8 mouse cellular contexts compared by ENCODE assay signal in the genomic region with DNA sequence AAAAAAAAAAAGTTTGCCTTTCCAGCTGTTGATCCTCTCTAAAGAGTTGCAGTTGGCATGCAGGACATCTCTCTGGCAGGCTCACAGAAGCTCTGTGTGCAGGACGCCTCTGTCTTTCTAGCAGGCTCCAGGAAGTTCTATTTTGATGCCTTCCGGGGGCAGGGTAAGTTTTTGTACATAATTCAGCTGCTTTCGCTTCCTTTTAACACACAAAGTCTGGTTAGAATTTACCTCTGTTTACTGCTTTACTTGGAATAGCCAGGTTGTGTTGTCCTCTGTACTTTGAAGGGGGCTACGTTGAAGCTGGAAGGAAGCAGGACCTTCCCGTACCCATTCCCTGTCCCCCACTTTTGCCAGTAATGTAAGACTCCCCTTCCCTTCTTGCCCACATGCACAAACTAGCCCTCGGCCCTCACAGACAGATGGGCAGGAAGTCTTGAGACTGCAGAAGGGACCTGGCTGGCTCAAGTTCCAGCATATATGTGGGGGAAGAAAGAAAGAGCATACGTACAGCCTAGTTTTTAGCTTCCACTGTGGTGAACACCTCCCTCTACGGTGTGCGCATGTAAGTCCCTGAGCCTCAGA.
DNase-seq lines count a peak whose midpoint lies in the region; TF ChIP-seq lines count a peak whose summit lies in the region.

No protein-coding gene starts in this region.

- WGBS in kidney, adult 2 months = 63% methylated on average over 9 of the region's 9 CpGs
- 22% methylated on average over 9 of the region's 9 CpGs for WGBS in thymus, adult 2 months

- peak; percentile 28 to 41 for DNase-seq in spleen, adult 18-20 months
- no peak for DNase-seq in spleen, adult 12 weeks (ENCODE audit: low spot score)
- DNase-seq in kidney, adult 2 months = peak; percentile 67
- DNase-seq in lung, postnatal 25 days (ENCODE audit: low spot score) = peak; percentile 52
- peak; percentile 39 for DNase-seq in thymus, adult 2 months
- no peak for DNase-seq in urinary bladder, adult 2 months (ENCODE audit: low spot score)
- no peak for DNase-seq in layer of hippocampus, adult 11-12 months (ENCODE audit: low spot score)
- no peak for DNase-seq in testis, postnatal 10 days (ENCODE audit: low spot score)

- H3K4me1 ChIP-seq in kidney, adult 2 months (ENCODE audit: control insufficient read depth, insufficient read depth, low read length) = 0 out of 2 replicates have a peak, but pooled peaks cover 3% of the 10 kb centered on the region
- peaks cover 18% of the 10 kb centered on the region for H3K4me1 ChIP-seq in thymus, adult 2 months (replicated peaks; ENCODE audit: control insufficient read depth, insufficient read depth, low read length)

- no peak for TF ChIP-seq POLR2A in kidney, adult 2 months (IDR thresholded peaks at IDR 0.05; ENCODE audit: low read depth, low read length)
- TF ChIP-seq POLR2A in thymus, adult 2 months (IDR thresholded peaks at IDR 0.05; ENCODE audit: control insufficient read depth, extremely low read depth, insufficient read depth, low read length, poor library complexity) = no peak

- no peak overlapping the region for H3K4me3 ChIP-seq in kidney, adult 2 months (ENCODE audit: insufficient read depth, low read depth, low read length)
- H3K4me3 ChIP-seq in thymus, adult 2 months (ENCODE audit: control insufficient read depth, insufficient read depth, low read length) = peak overlapping the region; percentile 34

- H3K27ac ChIP-seq in kidney, adult 2 months (ENCODE audit: insufficient read depth, low read depth, low read length) = peak overlapping the region; percentile 61
- H3K27ac ChIP-seq in thymus, adult 2 months (ENCODE audit: control insufficient read depth, insufficient read depth, low read length) = peak overlapping the region; percentile 99

- TF ChIP-seq CTCF in kidney, adult 2 months (conservative IDR thresholded peaks at IDR 0.05; ENCODE audit: insufficient read depth, insufficient read length, low read depth, low read length) = no peak
- TF ChIP-seq CTCF in thymus, adult 2 months (IDR thresholded peaks at IDR 0.05; ENCODE audit: borderline replicate concordance, control insufficient read depth, extremely low read depth, insufficient read depth, low read length, poor library complexity) = no peak

- H3K36me3 ChIP-seq in kidney, adult 2 months (ENCODE audit: control insufficient read depth, insufficient read depth, low read length) = no peaks in the 10 kb centered on the region
- no peaks in the 10 kb centered on the region for H3K36me3 ChIP-seq in thymus, adult 2 months (ENCODE audit: control insufficient read depth, insufficient read depth, low read length)

- no peaks in the 10 kb centered on the region for H3K27me3 ChIP-seq in kidney, adult 2 months (replicated peaks; ENCODE audit: control insufficient read depth, insufficient read depth, low read length)
- no peaks in the 10 kb centered on the region for H3K27me3 ChIP-seq in thymus, adult 2 months (ENCODE audit: control insufficient read depth, insufficient read depth, low read length)

Comparison
In these comparisons a context has a peak if more than half of its experiments do, and no peak if none do; other contexts are left out.
1. DNase-seq: peak in spleen, adult 18-20 months (2 of 2), kidney, adult 2 months (single experiment), lung, postnatal 25 days (single experiment) and thymus, adult 2 months (single experiment); none in spleen, adult 12 weeks (single experiment), urinary bladder, adult 2 months (single experiment), layer of hippocampus, adult 11-12 months (single experiment) and testis, postnatal 10 days (single experiment).